Mouse (Mus musculus) c-Kit-positive CD71-positive TER-119-positive erythroid progenitor cells, embryonic 14.5 days (primary cell): ENCODE measurements around the gene Kdm4d.
"Not testable (repeated sequence)": the region's sequence is repeated elsewhere in the genome, so short reads cannot be mapped to it uniquely, and the experiment has no call there.

Experiments
- DNase-seq: peaks from one replicate; pipeline ENCODE4 v3.0.0-alpha.2; 2013; ENCODE audit warnings: low spot score

Gene Kdm4d

DNA sequence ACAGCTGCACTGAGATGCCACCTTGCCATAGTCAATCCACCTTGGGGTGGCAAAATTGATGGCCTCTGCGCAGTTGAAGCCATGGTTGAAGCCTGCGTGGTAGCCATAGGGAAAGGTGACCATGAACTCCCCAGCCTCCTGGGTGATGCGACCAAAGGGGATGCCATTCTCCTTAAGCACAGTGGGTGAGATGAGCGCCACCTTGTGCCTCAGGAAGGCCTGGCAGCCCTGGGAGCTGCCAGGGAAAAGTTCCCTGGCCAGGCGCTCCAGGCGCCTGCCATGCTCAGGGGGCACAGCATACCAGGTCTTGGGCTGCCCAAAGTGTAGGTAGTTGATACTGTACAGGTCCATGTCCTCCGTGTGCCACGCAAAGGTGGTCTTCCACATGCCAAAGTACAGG, 49.2 kb downstream of the Kdm4d start:
- not testable (repeated sequence) for DNase-seq

DNA sequence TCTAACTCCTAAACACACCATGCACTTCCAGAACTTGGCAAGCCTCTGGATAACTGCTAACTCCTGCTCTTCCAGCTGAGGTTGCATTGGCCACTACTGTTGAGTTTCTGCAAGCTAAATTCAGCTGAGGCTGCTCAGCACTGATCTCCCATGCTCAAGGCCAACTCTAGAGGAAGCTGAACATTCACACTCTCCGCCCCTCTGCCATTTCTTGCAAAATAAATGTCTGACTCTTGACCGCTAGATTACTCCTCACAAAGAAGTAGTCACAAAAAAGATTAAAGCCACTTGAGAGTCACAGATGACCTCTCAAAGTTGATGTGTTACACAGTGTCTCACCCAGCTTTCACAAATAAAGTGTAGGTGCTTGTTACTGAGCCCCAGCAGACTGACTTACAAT, 53.2 kb downstream of the Kdm4d start:
- DNase-seq: not testable (repeated sequence)

DNA sequence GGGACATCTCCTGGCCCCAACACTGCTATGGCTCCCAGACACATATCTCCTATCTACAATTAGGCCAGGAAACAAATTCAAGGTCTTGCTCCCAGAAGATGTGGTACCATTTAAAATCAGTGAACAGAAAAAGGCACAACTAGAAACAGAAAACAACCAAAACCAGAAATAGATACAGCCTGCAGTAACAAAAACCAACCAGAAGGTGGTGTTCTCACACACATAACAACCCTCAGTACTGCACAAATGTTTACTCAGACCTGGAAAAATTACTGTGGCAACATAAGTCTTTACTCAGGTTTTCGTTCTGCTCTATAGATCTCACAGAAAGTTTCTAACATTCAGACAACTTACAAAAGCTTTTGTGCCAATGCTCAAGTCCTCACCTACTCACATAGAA, 59.9 kb downstream of the Kdm4d start:
- DNase-seq: peak; percentile 1

DNA sequence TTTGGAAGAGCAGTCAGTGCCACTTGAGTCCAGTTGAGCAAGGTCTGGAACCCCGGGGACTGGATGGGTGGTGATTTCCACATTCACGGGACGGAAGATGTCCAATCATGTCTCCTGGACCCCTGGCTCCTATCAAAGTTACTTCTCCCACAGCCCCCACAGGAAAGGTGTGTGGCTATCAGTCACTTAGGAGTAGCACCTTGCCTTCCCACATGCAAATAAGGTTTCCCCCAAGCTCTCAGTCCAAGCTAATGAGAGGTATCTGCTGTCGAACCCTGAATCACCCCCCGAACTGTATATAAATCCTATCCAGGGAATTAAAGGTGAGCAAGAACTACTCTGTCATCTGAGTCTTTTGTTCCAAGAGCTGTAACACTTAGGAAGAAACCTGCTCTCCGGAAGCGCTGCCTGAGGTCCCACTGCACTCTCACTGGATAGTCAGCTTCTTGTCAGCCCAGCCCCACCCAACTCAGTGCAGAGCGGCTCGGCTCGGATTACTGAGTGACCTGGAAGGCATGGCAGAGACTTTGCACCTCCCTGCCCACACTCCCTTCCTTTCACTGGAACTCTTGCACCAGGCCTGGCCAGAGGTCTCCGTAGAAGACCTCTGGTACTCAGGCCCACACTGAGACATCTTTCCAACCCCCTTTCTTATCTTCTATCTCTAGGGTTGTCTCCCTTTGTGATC, 66.9 kb downstream of the Kdm4d start:
- DNase-seq: no peak
